Mouse (Mus musculus) ovary, adult 18-20 months (tissue): ENCODE data around the gene Stk4.

ENCODE experiments used
- DNase-seq: peaks from one replicate; pipeline ENCODE4 v3.0.0; 2022; ENCODE audit warnings: low spot score, mixed read lengths

The Stk4 gene

GRCm38 (mm10) chr2:164174649-164175395 is 104.7 kb downstream of the Stk4 start:
- DNase-seq: no peak

- DNase-seq: no peak
Measured at GRCm38 (mm10) chr2:164175850-164176249, 105.7 kb downstream of the Stk4 start.

GRCm38 (mm10) chr2:164177831-164178230 is 107.7 kb downstream of the Stk4 start:
- DNase-seq: no peak

GRCm38 (mm10) chr2:164180124-164180523 is 110.0 kb downstream of the Stk4 start:
- DNase-seq: no peak

- no peak for DNase-seq
Measured at GRCm38 (mm10) chr2:164180770-164181169, 110.6 kb downstream of the Stk4 start.

GRCm38 (mm10) chr2:164182692-164183255 is 112.7 kb downstream of the Stk4 start, which contains the start of gene Wfdc5:
Gene Wfdc5, minus strand, starts transcription at chr2:164182742.
- no peak for DNase-seq

GRCm38 (mm10) chr2:164183340-164183739 is 113.2 kb downstream of the Stk4 start:
- no peak for DNase-seq

GRCm38 (mm10) chr2:164184145-164184719 is 114.1 kb downstream of the Stk4 start:
- DNase-seq: no peak

GRCm38 (mm10) chr2:164188722-164189121 is 118.6 kb downstream of the Stk4 start:
- DNase-seq: no peak

- DNase-seq: no peak
Measured at GRCm38 (mm10) chr2:164190576-164190975, 120.5 kb downstream of the Stk4 start, which contains the start of gene Wfdc12. Gene Wfdc12, minus strand, starts transcription at chr2:164190608.

GRCm38 (mm10) chr2:164192279-164192678 is 122.2 kb downstream of the Stk4 start:
- no peak for DNase-seq

- DNase-seq: no peak
Measured at GRCm38 (mm10) chr2:164194959-164195630, 125.0 kb downstream of the Stk4 start.

GRCm38 (mm10) chr2:164195971-164196699 is 126.0 kb downstream of the Stk4 start:
- no peak for DNase-seq

GRCm38 (mm10) chr2:164196700-164196990 is 126.5 kb downstream of the Stk4 start:
- no peak for DNase-seq

GRCm38 (mm10) chr2:164199626-164200327 is 129.7 kb downstream of the Stk4 start, which contains the start of gene Wfdc15a:
Gene Wfdc15a, minus strand, starts transcription at chr2:164200130.
- no peak for DNase-seq
